Mouse (Mus musculus) right cerebral cortex, postnatal 10 days (tissue): ENCODE measurements around the gene Rtbdn.

Experiments used
- DNase-seq, 2 experiments: peaks; one replicate each; pipeline ENCODE4 v3.0.0; 2021; ENCODE audit warnings: low spot score in 2 of 2

The Rtbdn gene

DNA sequence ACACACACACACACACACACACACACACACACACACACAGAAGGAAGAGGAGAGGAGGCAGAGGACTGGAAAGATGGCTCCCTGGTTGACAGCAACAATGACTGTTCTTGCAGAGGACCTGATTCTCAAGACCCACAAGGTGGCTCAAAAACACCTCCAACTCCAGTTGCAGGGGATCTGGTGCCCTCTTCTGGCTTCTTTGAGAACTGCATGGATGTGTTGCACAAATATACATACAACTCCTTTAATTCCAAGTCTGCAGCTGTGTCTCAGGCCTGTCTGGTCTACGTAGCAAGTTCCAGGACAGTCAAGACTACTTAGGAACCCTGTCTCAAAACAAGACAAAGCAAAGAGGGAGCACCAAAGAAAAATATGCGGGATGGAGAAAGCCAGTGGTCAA is 10.0 kb downstream of the Rtbdn start:
- DNase-seq, result peak; percentile 77 to 83

DNA sequence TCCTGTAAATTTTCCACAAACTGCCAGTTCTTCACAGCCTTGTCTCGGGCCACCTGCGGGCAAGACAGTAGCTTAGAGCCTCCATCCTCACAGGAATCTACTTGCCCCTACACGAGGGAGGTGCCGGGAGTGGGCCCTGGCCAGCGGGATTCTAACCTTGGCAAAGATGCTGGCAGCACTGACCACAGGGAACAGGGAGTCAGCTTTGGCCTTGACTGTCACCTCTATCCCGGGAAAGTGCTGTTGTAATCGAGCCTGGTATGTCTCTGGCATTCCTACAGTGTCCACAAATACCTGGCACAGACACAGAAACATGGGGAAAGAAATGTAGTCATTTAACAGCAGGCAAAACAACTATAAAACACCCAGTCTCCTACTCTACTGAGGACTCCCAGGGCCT is 13.0 kb downstream of the Rtbdn start:
- no peak for DNase-seq

GRCm38 (mm10) chr8:84963952-84964351 is 17.2 kb downstream of the Rtbdn start:
- no peak for DNase-seq

DNA sequence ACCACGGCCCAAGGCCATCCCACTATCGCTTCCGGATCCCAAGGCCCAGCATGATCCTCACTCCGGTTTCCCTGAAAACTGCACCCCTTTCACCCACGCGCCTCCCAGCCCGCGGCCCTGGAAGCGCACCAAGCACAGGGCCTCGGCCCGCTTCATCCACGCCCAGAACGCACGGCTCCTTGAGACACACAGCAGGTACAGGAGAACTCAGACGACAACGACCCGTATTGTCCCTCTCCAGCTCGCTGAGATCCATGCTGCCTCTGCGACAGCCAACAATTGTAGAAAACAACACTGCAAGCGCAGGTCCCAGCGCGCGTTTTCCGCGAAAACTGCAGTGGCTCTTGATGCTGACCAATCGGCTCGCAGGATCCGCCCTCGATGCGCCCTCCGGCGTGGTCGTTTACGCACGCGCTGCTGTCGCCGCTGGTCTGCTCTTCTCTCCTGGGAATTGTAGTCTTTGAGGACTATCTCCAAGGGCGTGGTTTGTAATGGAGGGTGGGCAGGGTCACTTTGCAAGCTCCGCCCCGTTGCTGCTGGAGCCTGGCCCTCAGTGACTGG is 19.0 kb downstream of the Rtbdn start:
- peak; percentile 97 to 98 for DNase-seq

DNA sequence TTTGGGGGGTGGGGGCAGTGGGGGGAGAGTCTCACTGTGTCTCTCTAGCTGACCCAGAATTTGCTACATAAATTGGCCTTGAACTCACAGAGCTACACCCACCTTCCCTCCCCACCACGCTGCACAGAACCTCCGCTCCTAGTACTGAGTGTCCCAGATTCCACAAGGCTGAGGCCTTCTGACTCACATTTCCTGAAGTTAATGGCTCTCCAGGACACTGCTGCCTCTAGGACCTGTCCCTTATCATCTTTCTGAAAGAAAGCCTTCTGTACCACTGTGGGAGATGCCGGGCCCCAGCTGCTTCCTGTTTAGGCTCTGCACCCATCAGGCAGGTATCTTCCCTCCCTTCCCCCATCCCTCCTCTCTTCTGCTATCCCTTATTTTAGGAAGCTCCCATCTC is 19.8 kb downstream of the Rtbdn start:
- no peak for DNase-seq

DNA sequence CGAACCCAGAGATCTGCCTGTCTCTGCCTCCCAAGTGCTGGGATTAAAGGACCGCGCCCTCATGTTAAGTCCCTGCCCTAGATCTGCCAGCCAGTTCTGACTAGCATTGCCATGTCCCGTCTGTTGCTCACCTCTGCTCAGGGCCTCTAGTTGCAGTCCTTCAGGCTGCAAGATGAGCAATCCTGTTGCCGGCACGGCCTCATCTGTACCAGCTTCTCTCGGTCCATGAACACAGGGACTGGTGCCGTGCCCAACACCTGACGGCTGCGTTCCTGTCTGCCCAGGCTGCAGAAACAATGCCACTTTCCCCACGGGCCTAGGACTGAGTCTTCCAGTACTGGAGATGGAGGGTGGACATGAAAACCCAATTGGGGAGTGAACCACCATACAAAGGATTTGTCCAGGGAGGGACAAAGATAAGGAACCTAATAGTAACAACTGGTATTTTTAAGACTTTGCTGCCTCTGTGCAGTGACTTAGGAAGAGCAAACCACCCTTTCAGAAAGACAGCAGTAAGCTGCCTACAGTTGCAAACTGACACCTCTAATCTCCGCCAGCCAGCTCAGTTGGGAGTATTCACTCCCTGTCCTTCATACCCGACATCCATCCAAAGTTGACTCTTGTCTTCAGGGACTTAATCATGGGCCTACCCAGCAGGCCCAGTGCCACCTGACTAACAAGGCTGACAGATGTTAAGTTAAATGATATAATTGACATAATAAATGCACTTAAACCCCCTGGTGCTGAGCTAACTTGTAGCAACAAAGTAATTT is 20.9 kb downstream of the Rtbdn start:
- DNase-seq, result no peak

DNA sequence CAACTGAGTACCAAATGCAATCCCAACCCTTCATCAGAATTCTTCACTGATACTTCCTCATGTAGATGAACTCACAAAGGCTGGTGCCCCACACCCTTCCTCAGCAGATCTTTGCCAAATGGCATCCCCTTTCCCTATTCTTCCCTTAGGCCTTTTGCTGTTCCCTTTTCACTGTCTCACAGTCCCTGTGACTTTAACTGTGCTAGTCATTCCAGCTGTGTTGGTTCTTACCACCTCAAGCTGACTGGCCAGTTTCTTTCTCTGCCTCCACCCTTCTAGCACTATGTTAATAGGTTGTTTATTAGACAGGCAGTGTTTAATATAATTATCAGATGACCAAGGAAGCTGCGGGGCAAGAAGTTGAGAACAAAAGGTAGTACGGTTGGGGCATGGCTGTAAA is 21.9 kb downstream of the Rtbdn start:
- no peak for DNase-seq

DNA sequence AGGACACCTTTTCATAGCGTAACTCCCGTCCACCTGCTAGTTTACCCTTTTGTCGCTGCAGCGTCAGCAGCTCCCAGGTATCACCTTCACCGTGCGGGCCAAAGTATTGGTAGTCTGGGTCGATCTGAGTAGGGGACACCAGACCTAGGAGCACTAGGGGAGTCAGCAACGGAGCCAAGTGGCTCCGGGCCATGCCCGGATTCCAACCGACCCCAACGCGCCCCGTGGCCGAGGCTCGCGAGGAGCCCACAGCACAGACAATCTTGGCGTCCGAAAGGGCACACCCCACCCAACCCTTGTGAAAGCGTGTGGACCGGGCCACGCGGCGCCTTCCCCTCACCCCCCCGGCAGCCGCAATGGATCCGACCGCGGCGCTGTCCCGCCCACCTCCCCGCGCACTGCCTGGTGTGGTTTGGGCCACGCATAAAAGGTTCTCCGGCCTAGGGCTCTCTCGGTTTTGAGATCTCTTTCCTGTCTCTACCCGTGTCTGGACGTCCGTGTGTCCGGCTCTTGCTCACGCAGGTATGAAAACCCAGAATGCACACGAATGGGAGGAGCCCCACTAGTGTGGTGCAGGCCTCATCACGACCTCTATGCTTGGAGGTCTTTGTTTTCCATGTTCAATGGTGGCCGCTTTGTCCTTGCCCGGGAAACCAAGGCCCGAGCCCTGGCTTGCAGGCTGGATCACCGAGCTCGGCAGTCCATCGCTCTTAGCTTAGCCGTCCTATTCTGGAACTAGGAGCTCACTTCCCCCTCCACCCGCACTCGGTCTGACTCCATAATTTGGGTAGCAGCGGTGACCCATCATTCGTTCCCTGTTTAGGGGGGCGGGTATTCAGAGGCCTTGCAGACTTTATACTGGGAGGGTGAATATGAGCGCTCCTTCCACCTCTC is 22.7 kb downstream of the Rtbdn start, which contains the start of the genes Gm49661, Prdx2 and Rnaseh2a:
Gene Gm49661 (minus strand): TSS at position 193 of the 894 bp plus-strand sequence.
Gene Prdx2 (plus strand): TSS at position 347 of the 894 bp plus-strand sequence.
Gene Rnaseh2a (minus strand): TSS at position 527 of the 894 bp plus-strand sequence.
- peak; percentile 86 to 87 for DNase-seq

DNA sequence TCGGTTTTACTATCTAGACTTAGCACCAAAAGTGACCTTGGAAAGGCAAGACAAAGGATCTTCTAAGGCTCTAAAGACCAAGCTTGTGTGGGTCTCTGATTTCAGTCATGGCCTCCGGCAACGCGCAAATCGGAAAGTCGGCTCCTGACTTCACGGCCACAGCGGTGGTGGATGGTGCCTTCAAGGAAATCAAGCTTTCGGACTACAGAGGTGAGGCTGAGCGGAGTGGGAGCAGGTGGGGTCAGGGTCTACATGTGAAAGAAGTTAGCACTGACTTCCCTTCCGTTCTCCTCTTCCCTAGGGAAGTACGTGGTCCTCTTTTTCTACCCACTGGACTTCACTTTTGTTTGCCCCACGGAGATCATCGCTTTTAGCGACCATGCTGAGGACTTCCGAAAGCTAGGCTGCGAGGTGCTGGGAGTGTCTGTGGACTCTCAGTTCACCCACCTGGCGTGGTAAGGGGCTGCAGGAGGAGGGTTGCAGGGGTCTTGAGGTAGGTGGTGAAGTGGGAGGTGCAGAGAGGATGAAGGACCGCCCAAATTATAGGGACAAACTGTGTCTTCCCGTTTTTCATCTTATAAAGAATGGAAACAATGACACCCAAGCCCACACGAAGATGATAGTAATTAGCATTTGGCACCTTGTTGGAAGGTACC is 23.5 kb downstream of the Rtbdn start:
- no peak for DNase-seq

- no peak for DNase-seq
These were observed 24.1 kb downstream of the Rtbdn start for GRCm38 (mm10) chr8:84970913-84971312.

GRCm38 (mm10) chr8:84973079-84973478 is 26.3 kb downstream of the Rtbdn start:
- no peak for DNase-seq

DNA sequence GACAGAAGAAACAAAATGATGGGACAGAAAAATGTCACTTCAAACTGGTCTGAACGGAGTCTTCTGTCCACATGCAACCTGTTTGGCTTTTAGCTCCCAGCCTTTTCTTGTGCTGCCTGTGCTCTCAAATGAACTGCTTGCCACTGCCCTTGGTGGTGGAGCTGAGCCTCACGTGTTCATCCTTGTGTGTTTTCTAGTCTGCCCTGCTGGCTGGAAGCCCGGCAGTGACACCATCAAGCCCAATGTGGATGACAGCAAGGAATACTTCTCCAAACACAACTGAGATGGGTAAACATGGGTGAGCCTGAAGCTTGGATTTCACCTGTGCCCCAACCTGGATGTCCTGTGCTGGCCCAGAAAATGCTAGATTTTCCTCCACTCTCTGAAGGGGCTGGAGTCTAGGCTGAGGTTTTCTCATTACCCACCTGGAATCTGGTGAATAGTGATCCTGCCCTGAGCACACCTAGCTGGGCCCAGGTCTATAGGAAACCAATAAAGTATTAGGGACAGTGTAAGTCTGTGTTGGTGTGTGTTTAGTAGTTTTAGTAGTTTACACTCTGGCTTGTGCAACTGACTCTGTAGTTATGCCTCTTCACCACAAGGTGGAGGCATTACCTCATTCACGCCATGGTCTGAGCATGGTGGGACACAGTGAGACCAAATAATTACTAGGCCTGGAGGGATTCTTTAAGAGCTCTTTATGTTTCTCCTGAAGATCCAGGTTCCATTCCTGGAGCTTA is 27.2 kb downstream of the Rtbdn start:
- peak; percentile 65 to 68 for DNase-seq

- no peak for DNase-seq
These were observed 27.9 kb downstream of the Rtbdn start for GRCm38 (mm10) chr8:84974543-84975142.

GRCm38 (mm10) chr8:84975434-84975833 is 28.6 kb downstream of the Rtbdn start:
- peak; percentile 72 to 76 for DNase-seq

DNA sequence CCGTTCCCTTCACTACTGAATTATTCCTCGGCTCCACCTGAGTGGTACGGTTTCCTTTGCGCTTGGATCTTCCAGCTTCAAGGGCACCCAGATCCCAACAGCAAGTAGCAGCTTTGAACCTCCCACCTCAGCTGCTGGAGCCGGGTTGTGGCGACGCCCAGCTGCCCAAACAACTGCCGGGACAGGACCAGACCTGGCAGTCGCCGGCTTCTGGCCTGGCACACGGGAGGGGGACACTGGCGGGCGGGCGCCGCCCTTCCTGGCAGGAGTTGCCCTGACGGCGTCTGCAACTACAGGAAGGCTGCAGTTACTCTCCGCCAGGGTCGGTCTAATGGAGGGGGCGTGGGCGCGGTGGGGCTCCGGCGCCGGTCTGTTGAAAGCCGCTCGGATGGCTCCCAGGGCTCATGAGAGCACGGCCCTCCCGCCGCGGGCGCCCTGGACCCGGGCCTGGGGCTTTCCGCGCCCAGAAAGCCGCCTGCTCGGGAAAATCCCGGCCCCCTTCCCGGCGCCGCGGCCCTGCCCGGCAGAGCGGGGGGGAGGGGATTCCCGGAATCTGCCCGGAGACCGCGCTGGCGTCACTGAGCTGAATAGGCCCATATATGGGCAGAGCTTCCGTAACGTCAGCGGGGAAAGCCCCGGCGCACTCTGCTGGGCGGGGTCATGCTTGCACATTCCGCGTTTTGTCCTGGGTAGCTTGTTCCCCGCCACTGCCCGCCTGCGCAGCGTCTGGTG is 29.4 kb downstream of the Rtbdn start:
- peak; percentile 96 to 97 for DNase-seq

- peak in 1 of 2 experiments; percentile 45 for DNase-seq
These were observed 30.1 kb downstream of the Rtbdn start for GRCm38 (mm10) chr8:84976763-84977434.

GRCm38 (mm10) chr8:84977435-84978247 is 30.9 kb downstream of the Rtbdn start:
- DNase-seq, result peak; percentile 79 to 83

- peak; percentile 96 to 97 for DNase-seq
These were observed 31.6 kb downstream of the Rtbdn start, which contains the start of gene Junb for GRCm38 (mm10) chr8:84978248-84978940. Junb (minus strand) TSS chr8:84978718.
